Mouse (Mus musculus) forebrain, embryonic 11.5 days (tissue): ENCODE results near the gene Mcee. TPM values are rescaled to one million over a fixed set of nuclear protein-coding genes. Genes with fewer than 3 reads are reported as not detected.

Experiments used
- ATAC-seq: fragments of 200-750 bp; cut with Nextera tagmentation; replicated peaks from 2 replicates; pipeline ENCODE4 v1.8.0; 2017; ENCODE audit warnings: moderate TSS enrichment; ENCODE audit not compliant: low FRiP score
- DNase-seq: peaks from one replicate; pipeline ENCODE4 v3.0.0-alpha.2; 2017; ENCODE audit warnings: low spot score
- H3K27ac ChIP-seq: fragments of 300-500 bp; sonication (generic); 2 replicates; pipeline ENCODE4 v1.5.1; 2014; ENCODE audit warnings: low read depth, low read length
- H3K27me3 ChIP-seq: fragments of 300-500 bp; sonication (generic); 2 replicates; pipeline ENCODE4 v1.6.1; 2014; ENCODE audit warnings: mild to moderate bottlenecking, low read length, mixed read lengths; ENCODE audit not compliant: control insufficient read depth, insufficient read depth
- H3K36me3 ChIP-seq: fragments of 300-500 bp; sonication (generic); 2 replicates; pipeline ENCODE4 v1.6.1; 2014; ENCODE audit warnings: mild to moderate bottlenecking, low read length, moderate library complexity, mixed read lengths; ENCODE audit not compliant: control insufficient read depth, insufficient read depth
- H3K4me1 ChIP-seq: fragments of 300-500 bp; sonication (generic); replicated peaks from 2 replicates; pipeline ENCODE4 v1.6.1; 2014; ENCODE audit warnings: low read length, mixed read lengths; ENCODE audit not compliant: control insufficient read depth, insufficient read depth
- H3K4me2 ChIP-seq: fragments of 300-500 bp; sonication (generic); 2 replicates; pipeline ENCODE4 v1.6.1; 2014; ENCODE audit warnings: low read depth, mild to moderate bottlenecking, low read length, moderate library complexity, mixed read lengths; ENCODE audit not compliant: severe bottlenecking
- H3K4me3 ChIP-seq: fragments of 300-500 bp; sonication (generic); 2 replicates; pipeline ENCODE4 v1.5.1; 2014; ENCODE audit warnings: low read depth, low read length
- H3K9ac ChIP-seq: fragments of 300-500 bp; sonication (generic); 2 replicates; pipeline ENCODE4 v1.6.1; 2014; ENCODE audit warnings: low read length
- H3K9me3 ChIP-seq: fragments of 300-500 bp; sonication (generic); 2 replicates; pipeline ENCODE4 v1.6.1; 2016; ENCODE audit warnings: low read length, mixed read lengths; ENCODE audit not compliant: control insufficient read depth
- WGBS: fragments of 180-500 bp; shearing (Covaris S2); extraction: QIAGEN DNeasy Blood & Tissue Kit; methylation state at CpG from one replicate; pipeline ENCODE4 v1.1.7; 2014; 5-methylcytosine and 5-hydroxymethylcytosine counted together
- polyA plus RNA-seq: library from polyadenylated mRNA; unstranded; fragments of >200 nt; fragmentation: Nextera tagmentation; extraction: Ambion mirVana; gene quantifications from 2 replicates; pipeline ENCODE4 v1.2.1, GENCODE M21; 2014

Gene Mcee
- polyA plus RNA-seq, 1 experiment from 2014 or later = 36.6 TPM

DNA sequence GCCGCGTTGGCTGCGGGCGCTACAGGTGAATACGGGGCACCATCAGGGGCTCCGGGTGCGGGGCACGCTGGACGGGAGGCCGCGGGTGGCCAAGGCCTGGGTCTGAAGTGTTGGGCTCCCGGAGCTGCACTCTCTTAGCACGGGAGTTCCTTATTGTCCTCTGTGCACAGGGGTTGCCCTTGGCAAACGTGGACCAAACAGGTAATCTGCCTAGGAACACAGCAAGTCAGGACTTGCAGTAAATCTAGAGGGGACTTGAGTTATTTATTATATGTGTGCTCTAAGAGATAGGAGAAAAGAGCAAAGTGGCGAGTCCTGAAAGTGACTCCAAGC, 378 bp downstream of the Mcee start:
- no peaks in the 10 kb centered on the region; the same call in 1 of the 2 replicates for H3K4me1 ChIP-seq
- H3K27me3 ChIP-seq = no peaks in the 10 kb centered on the region
- DNase-seq (no peak), ATAC-seq (no peak)
- peak overlapping the region; percentile 41; the same call in 1 of the 2 replicates for H3K27ac ChIP-seq
- peak overlapping the region; percentile 81 for H3K9ac ChIP-seq
- H3K9me3 ChIP-seq = no peaks in the 10 kb centered on the region
- H3K36me3 ChIP-seq = no peaks in the 10 kb centered on the region
- 2% methylated on average over 15 of the region's 15 CpGs for WGBS
- H3K4me2 ChIP-seq = peak overlapping the region; percentile 63
- H3K4me3 ChIP-seq = peak overlapping the region; percentile 76

- Histone ChIP-seq H3K36me3 (no peaks in the 10 kb centered on the region), H3K27ac (no peak overlapping the region), H3K4me3 (no peak overlapping the region), H3K9me3 (no peaks in the 10 kb centered on the region), H3K27me3 (no peaks in the 10 kb centered on the region), H3K4me1 (no peaks in the 10 kb centered on the region), H3K4me2 (no peak overlapping the region), H3K9ac (no peak overlapping the region)
- 94% methylated on average over 1 of the region's 1 CpGs for WGBS
- no peak for ATAC-seq
- DNase-seq = no peak
Measured at GRCm38 (mm10) chr7:64400725-64401124, 8.3 kb downstream of the Mcee start.

DNA sequence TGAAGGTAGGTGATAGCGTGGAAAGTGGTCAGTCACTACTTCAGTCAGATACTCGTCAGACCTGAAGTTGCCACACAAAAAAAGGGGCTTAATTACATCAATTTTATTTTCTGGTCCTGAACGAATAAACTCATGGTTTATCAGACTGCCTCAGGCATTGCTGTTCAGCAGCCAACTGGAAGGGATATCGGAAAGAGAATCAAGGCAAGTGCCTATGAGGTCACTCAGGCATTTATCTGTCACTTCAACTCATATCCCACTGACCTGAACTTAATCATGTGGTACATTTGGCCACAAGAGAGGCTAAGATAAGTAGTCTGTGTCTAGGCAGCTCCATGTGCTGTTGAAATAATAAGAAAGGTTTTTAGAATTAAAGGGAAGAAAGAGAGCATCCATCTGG, 10.0 kb downstream of the Mcee start:
- Histone ChIP-seq H3K4me3 (no peak overlapping the region), H3K9me3 (no peaks in the 10 kb centered on the region), H3K27me3 (no peaks in the 10 kb centered on the region), H3K27ac (no peak overlapping the region), H3K9ac (no peak overlapping the region), H3K4me1 (no peaks in the 10 kb centered on the region), H3K4me2 (no peak overlapping the region), H3K36me3 (no peaks in the 10 kb centered on the region)
- WGBS = 94% methylated on average over 4 of the region's 4 CpGs
- DNase-seq (no peak), ATAC-seq (no peak)

DNA sequence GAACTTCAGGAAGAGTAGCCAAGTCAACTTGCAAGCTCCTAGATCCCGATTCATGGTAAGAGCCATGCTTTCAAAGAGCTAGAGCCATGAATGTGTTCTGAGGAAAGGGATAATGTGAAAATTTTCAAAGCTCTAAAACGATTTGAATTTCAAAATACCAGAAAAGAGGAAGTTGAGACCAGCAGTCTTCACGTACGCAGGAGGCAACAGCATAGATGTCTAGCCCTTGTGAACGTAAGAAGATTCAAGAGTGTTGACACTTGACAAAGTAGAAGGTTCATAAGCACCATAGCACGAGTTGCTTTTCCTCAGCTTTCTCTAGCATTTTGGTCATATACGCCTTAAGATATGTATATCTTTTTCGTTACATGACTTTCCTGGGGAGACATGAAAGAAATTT, 11.6 kb downstream of the Mcee start:
- WGBS = 91% methylated on average over 8 of the region's 8 CpGs
- H3K36me3 ChIP-seq = no peaks in the 10 kb centered on the region
- ATAC-seq (no peak), DNase-seq (no peak)
- no peak overlapping the region for H3K27ac ChIP-seq
- no peaks in the 10 kb centered on the region for H3K4me1 ChIP-seq
- no peaks in the 10 kb centered on the region for H3K9me3 ChIP-seq
- no peak overlapping the region for H3K4me3 ChIP-seq
- no peaks in the 10 kb centered on the region for H3K27me3 ChIP-seq
- H3K4me2 ChIP-seq = no peak overlapping the region
- H3K9ac ChIP-seq = no peak overlapping the region

DNA sequence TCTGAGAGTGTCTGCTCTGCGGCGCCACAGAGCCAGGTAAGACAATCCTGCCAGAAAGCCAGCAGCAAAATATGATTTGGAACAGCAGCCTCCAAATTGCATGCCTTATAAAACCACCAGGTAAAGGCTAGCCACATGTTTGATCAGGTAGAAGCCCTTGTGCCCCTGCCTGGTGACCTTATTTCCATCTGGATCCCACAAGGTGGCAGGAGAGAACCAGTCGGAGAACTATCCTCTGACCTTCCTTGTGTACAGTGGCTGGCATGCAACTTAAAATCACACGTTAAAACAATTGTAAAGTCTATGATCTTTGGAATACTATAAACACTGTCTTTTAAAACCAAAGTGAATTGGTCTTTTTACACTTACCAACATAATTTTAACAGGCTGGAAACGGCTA, 32.5 kb downstream of the Mcee start:
- no peaks in the 10 kb centered on the region for H3K27me3 ChIP-seq
- no peak for ATAC-seq
- WGBS = 61% methylated on average over 5 of the region's 5 CpGs
- H3K9ac ChIP-seq = no peak overlapping the region
- no peaks in the 10 kb centered on the region for H3K9me3 ChIP-seq
- H3K4me2 ChIP-seq = no peak overlapping the region
- H3K4me1 ChIP-seq = no peaks in the 10 kb centered on the region
- H3K36me3 ChIP-seq = no peaks in the 10 kb centered on the region
- DNase-seq = no peak
- H3K27ac ChIP-seq = no peak overlapping the region
- no peak overlapping the region for H3K4me3 ChIP-seq

- WGBS = 68% methylated on average over 5 of the region's 5 CpGs
Measured at GRCm38 (mm10) chr7:64439595-64440518, 47.5 kb downstream of the Mcee start.

DNA sequence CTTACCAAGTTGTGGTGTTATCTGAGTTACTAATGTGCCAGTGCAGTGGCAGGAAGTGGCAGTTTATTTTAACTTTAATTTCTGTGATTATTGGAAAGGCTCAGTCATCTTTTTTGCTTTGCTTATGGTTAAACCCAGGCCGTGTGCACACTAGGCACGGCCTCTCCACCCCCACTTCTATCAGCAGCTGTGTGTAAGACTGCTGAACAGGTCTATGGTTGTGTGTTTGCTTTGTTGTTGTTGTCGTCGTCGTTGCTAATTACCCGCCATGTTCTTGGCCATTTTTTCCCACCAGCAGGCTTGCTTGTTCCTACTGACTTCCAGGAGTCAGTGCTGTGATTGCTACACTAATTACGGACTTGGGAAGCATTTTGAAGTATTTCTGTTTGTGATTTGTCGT, 48.1 kb downstream of the Mcee start:
- H3K27me3 ChIP-seq = no peaks in the 10 kb centered on the region
- no peaks in the 10 kb centered on the region for H3K9me3 ChIP-seq
- 89% methylated on average over 8 of the region's 8 CpGs for WGBS
- no peak overlapping the region for H3K4me3 ChIP-seq
- DNase-seq (no peak), ATAC-seq (no peak)
- H3K27ac ChIP-seq = no peak overlapping the region
- H3K9ac ChIP-seq = no peak overlapping the region
- no peaks in the 10 kb centered on the region for H3K36me3 ChIP-seq
- no peak overlapping the region for H3K4me2 ChIP-seq
- H3K4me1 ChIP-seq = 0 out of 2 replicates have a peak, but pooled peaks cover 2% of the 10 kb centered on the region

More at GRCm38 (mm10) chr7:64439595-64440518, 47.5 kb downstream of the Mcee start:
- Histone ChIP-seq H3K4me1 (0 out of 2 replicates have a peak, but pooled peaks cover 2% of the 10 kb centered on the region), H3K9me3 (no peaks in the 10 kb centered on the region), H3K4me2 (no peak overlapping the region), H3K27me3 (no peaks in the 10 kb centered on the region), H3K4me3 (no peak overlapping the region), H3K27ac (no peak overlapping the region), H3K36me3 (no peaks in the 10 kb centered on the region), H3K9ac (no peak overlapping the region)
- no peak for DNase-seq
- no peak for ATAC-seq

- Histone ChIP-seq H3K4me3 (no peak overlapping the region), H3K9ac (no peak overlapping the region), H3K27ac (no peak overlapping the region), H3K4me1 (no peaks in the 10 kb centered on the region), H3K4me2 (no peak overlapping the region), H3K9me3 (no peaks in the 10 kb centered on the region), H3K27me3 (no peaks in the 10 kb centered on the region), H3K36me3 (no peaks in the 10 kb centered on the region)
- 90% methylated on average over 13 of the region's 13 CpGs for WGBS
- no peak for ATAC-seq
- no peak for DNase-seq
Measured at GRCm38 (mm10) chr7:64450631-64451030, 58.2 kb downstream of the Mcee start.

GRCm38 (mm10) chr7:64451441-64451840, 59.0 kb downstream of the Mcee start:
- H3K9me3 ChIP-seq = no peaks in the 10 kb centered on the region
- 32% methylated on average over 4 of the region's 4 CpGs for WGBS
- H3K4me2 ChIP-seq = no peak overlapping the region
- no peaks in the 10 kb centered on the region for H3K4me1 ChIP-seq
- H3K27ac ChIP-seq = no peak overlapping the region
- H3K4me3 ChIP-seq = no peak overlapping the region
- peak; percentile 80 for ATAC-seq
- H3K27me3 ChIP-seq = no peaks in the 10 kb centered on the region
- no peaks in the 10 kb centered on the region for H3K36me3 ChIP-seq
- DNase-seq = no peak
- H3K9ac ChIP-seq = no peak overlapping the region
